Mouse (Mus musculus) heart, adult 2 months (tissue): Measurements from ENCODE around the gene Oxt. TPM values are rescaled to one million over a fixed set of nuclear protein-coding genes. Genes with fewer than 3 reads are reported as not detected.
"Not testable (repeated sequence)": the region's sequence is repeated elsewhere in the genome, so short reads cannot be mapped to it uniquely, and the experiment has no call there.

Source experiments
- DNase-seq, 2 experiments: peaks; one replicate each; pipeline ENCODE4 v3.0.0; 2021
- H3K27ac ChIP-seq: fragments of 200-600 bp; 2 replicates; pipeline ENCODE4 v1.8.1; 2022
- H3K27me3 ChIP-seq: fragments of 200-500 bp; 2 replicates; pipeline ENCODE4 v1.6.1; 2012; ENCODE audit warnings: mild to moderate bottlenecking, low read length, inconsistent platforms, mixed read lengths; ENCODE audit not compliant: control insufficient read depth, insufficient read depth
- H3K36me3 ChIP-seq: fragments of 200-500 bp; 2 replicates; pipeline ENCODE4 v1.6.1; 2012; ENCODE audit warnings: low read length, inconsistent platforms; ENCODE audit not compliant: control insufficient read depth, insufficient read depth
- H3K4me1 ChIP-seq: fragments of 200-500 bp; 2 replicates; pipeline ENCODE4 v1.6.1; 2011; ENCODE audit warnings: low read length; ENCODE audit not compliant: control insufficient read depth, insufficient read depth
- H3K4me3 ChIP-seq: fragments of 200-600 bp; 2 replicates; pipeline ENCODE4 v1.8.1; 2022
- H3K79me2 ChIP-seq: fragments of 200-500 bp; replicated peaks from 2 replicates; pipeline ENCODE4 v1.6.1; 2012; ENCODE audit warnings: mild to moderate bottlenecking, inconsistent platforms, low read length, moderate library complexity, mixed read lengths; ENCODE audit not compliant: control insufficient read depth, insufficient read depth
- H3K9ac ChIP-seq: fragments of 200-500 bp; 2 replicates; pipeline ENCODE4 v1.6.1; 2012; ENCODE audit warnings: low read depth, mild to moderate bottlenecking, control low read depth, inconsistent platforms, low read length, mixed read lengths
- CTCF ChIP-seq: fragments of 200-600 bp; IDR thresholded peaks from 2 replicates; pipeline ENCODE4 v1.8.1; 2022; ENCODE audit warnings: antibody characterized with exemption, mild to moderate bottlenecking, moderate library complexity
- EP300 ChIP-seq: fragments of 200-500 bp; IDR thresholded peaks from 2 replicates; pipeline ENCODE4 v1.6.1; 2011; ENCODE audit warnings: low read depth, low read length, control low read depth; ENCODE audit not compliant: insufficient read depth
- POLR2A ChIP-seq: fragments of 200-500 bp; IDR thresholded peaks from 2 replicates; pipeline ENCODE4 v1.6.1; 2011; ENCODE audit warnings: mild to moderate bottlenecking, low read depth, low read length, control low read depth; ENCODE audit not compliant: insufficient read depth
- WGBS: fragments of 180-500 bp; shearing (Covaris S2); methylation state at CpG from one replicate; pipeline ENCODE4 v1.1.7; 2018; 5-methylcytosine and 5-hydroxymethylcytosine counted together
- intact Hi-C: fragments of 180-260 bp; cut with DNase I; formaldehyde crosslinking; loops from one replicate; pipeline ENCODE4 v1.15.1; 2025
- polyA plus RNA-seq: library from polyadenylated mRNA; depleted of rRNA; stranded (reverse); fragments of >200 nt; gene quantifications from 2 replicates; pipeline ENCODE4 v1.2.3, GENCODE M21; 2012
- total RNA-seq, 2 experiments: library from RNA; stranded (reverse); gene quantifications; 2 replicates each; pipeline ENCODE4 v1.2.3; 2021

Oxt gene
- total and polyA plus RNA-seq, 3 experiments, result not detected

- intact Hi-C loops, result no loop called here
- Histone ChIP-seq H3K4me1 (no peaks in the 10 kb centered on the region), H3K27me3 (peaks cover 17% of the 10 kb centered on the region), H3K79me2 (no peaks in the 10 kb centered on the region), H3K9ac (no peak overlapping the region), H3K4me3 (no peak overlapping the region), H3K27ac (no peak overlapping the region), H3K36me3 (no peaks in the 10 kb centered on the region)
- DNase-seq, result no peak
- TF ChIP-seq CTCF (0 out of 2 replicates have a peak, but pooled peaks have one; percentile 4), EP300 (no peak)
- 88% methylated on average over 5 of the region's 5 CpGs for WGBS
Measured at GRCm38 (mm10) chr2:130574960-130575359, 1.0 kb upstream of the Oxt start.

- Histone ChIP-seq H3K4me3 (peak overlapping the region; percentile 26; the same call in 1 of the 2 replicates), H3K9ac (0 out of 2 replicates have a peak overlapping the region, but pooled peaks have one; percentile 1), H3K27me3 (peaks cover 25% of the 10 kb centered on the region)
- intact Hi-C loops, H3K4me1 ChIP-seq, H3K36me3 ChIP-seq, H3K79me2 ChIP-seq, H3K27ac ChIP-seq: not testable (repeated sequence)
- peak in 1 of 2 experiments; percentile 46 for DNase-seq
- WGBS, result 5% methylated on average over 32 of the region's 32 CpGs
Measured at GRCm38 (mm10) chr2:130576564-130576963, 591 bp downstream of the Oxt start.

GRCm38 (mm10) chr2:130577021-130577420 is 1.0 kb downstream of the Oxt start:
- H3K4me1 ChIP-seq, result no peaks in the 10 kb centered on the region
- 17% methylated on average over 9 of the region's 9 CpGs for WGBS
- peaks cover 25% of the 10 kb centered on the region for H3K27me3 ChIP-seq
- DNase-seq, result no peak
- no peaks in the 10 kb centered on the region for H3K79me2 ChIP-seq
- no peak overlapping the region for H3K27ac ChIP-seq
- no peak for TF ChIP-seq CTCF
- no peak for TF ChIP-seq POLR2A
- TF ChIP-seq EP300, result no peak
- no peaks in the 10 kb centered on the region for H3K36me3 ChIP-seq
- no peak overlapping the region for H3K4me3 ChIP-seq
- intact Hi-C loops, result no loop called here
- no peak overlapping the region for H3K9ac ChIP-seq

GRCm38 (mm10) chr2:130577632-130578031 is 1.7 kb downstream of the Oxt start:
- Histone ChIP-seq H3K4me1 (no peaks in the 10 kb centered on the region), H3K27ac (no peak overlapping the region), H3K36me3 (no peaks in the 10 kb centered on the region), H3K4me3 (no peak overlapping the region), H3K27me3 (peaks cover 25% of the 10 kb centered on the region), H3K79me2 (no peaks in the 10 kb centered on the region), H3K9ac (no peak overlapping the region)
- DNase-seq, result peak; percentile 53
- WGBS, result 10% methylated on average over 12 of the region's 12 CpGs
- TF ChIP-seq POLR2A (no peak), EP300 (no peak), CTCF (no peak)
- intact Hi-C loops, result no loop called here

- Histone ChIP-seq H3K36me3 (no peaks in the 10 kb centered on the region), H3K4me1 (no peaks in the 10 kb centered on the region), H3K79me2 (no peaks in the 10 kb centered on the region), H3K4me3 (no peak overlapping the region), H3K9ac (no peak overlapping the region), H3K27ac (no peak overlapping the region), H3K27me3 (peaks cover 25% of the 10 kb centered on the region)
- 11% methylated on average over 11 of the region's 11 CpGs for WGBS
- intact Hi-C loops, result no loop called here
- peak; percentile 41 to 74 for DNase-seq
- no peak for TF ChIP-seq POLR2A
- TF ChIP-seq EP300, result no peak
- peak; percentile 66 for TF ChIP-seq CTCF
Measured at GRCm38 (mm10) chr2:130578148-130578547, 2.2 kb downstream of the Oxt start.

- Histone ChIP-seq H3K4me1 (no peaks in the 10 kb centered on the region), H3K4me3 (no peak overlapping the region)
- TF ChIP-seq CTCF (no peak), EP300 (no peak), POLR2A (no peak)
Measured at GRCm38 (mm10) chr2:130579791-130580190, 3.8 kb downstream of the Oxt start.

GRCm38 (mm10) chr2:130581201-130581600 is 5.2 kb downstream of the Oxt start:
- no peak for DNase-seq

More at GRCm38 (mm10) chr2:130579791-130580190, 3.8 kb downstream of the Oxt start:
- Histone ChIP-seq H3K27me3 (peaks cover 25% of the 10 kb centered on the region), H3K27ac (no peak overlapping the region), H3K9ac (no peak overlapping the region), H3K79me2 (no peaks in the 10 kb centered on the region), H3K36me3 (no peaks in the 10 kb centered on the region)
- 13% methylated on average over 8 of the region's 8 CpGs for WGBS
- intact Hi-C loops, result no loop called here
- DNase-seq, result no peak

More at GRCm38 (mm10) chr2:130581201-130581600, 5.2 kb downstream of the Oxt start:
- Histone ChIP-seq H3K36me3 (no peaks in the 10 kb centered on the region), H3K27me3 (peaks cover 24% of the 10 kb centered on the region), H3K4me1 (no peaks in the 10 kb centered on the region), H3K9ac (no peak overlapping the region), H3K4me3 (no peak overlapping the region), H3K27ac (no peak overlapping the region), H3K79me2 (no peaks in the 10 kb centered on the region)
- 14% methylated on average over 16 of the region's 16 CpGs for WGBS
- intact Hi-C loops, result no loop called here
- TF ChIP-seq EP300 (no peak), POLR2A (no peak), CTCF (no peak)
